Mouse (Mus musculus) heart, adult 2 months (tissue): ENCODE data around the gene Ceacam16.

Source experiments
- CTCF ChIP-seq: fragments of 200-600 bp; IDR thresholded peaks from 2 replicates; pipeline ENCODE4 v1.8.1; 2022; ENCODE audit warnings: antibody characterized with exemption, mild to moderate bottlenecking, moderate library complexity
- EP300 ChIP-seq: fragments of 200-500 bp; IDR thresholded peaks from 2 replicates; pipeline ENCODE4 v1.6.1; 2011; ENCODE audit warnings: low read depth, low read length, control low read depth; ENCODE audit not compliant: insufficient read depth
- POLR2A ChIP-seq: fragments of 200-500 bp; IDR thresholded peaks from 2 replicates; pipeline ENCODE4 v1.6.1; 2011; ENCODE audit warnings: mild to moderate bottlenecking, low read depth, low read length, control low read depth; ENCODE audit not compliant: insufficient read depth

GRCm38 (mm10) chr7:19887849-19888248 is 26.8 kb upstream of the Ceacam16 start, which contains the start of gene Ceacam19:
- TF ChIP-seq POLR2A (no peak), EP300 (no peak), CTCF (no peak)
